ENCODE assay signal across 23 mouse cellular contexts in the genomic region with DNA sequence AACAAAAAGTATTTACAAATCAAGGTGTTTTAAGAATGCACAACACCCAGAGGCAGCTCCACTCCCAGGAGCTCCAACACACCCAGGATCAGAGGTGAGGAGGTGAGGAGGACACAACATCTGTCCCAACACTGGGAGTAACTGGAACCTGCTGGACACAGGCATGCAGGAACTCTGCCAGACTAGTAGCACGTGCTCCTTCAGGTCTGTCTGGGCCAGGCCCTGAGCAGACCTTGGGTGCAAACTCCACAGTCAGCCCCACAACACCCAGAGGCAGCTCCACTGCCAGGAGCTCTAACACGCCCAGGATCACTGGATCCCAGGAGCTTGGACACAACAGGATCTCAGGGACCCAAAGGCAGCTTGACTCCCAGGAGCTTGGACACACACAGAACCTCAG.
DNase-seq lines count a peak whose midpoint lies in the region; TF ChIP-seq lines count a peak whose summit lies in the region.
"Had no signal": no experiment of that assay in that cellular context is flagged by ENCODE, and none has a peak within 500 bp of the region (broad histone marks: within the 10 kb centered on the region; RNA-seq: fewer than 3 reads in every experiment).

No protein-coding gene starts in this region.

- no peaks in the 10 kb centered on the region for H3K27me3 ChIP-seq in kidney, adult 2 months (replicated peaks; ENCODE audit: control insufficient read depth, insufficient read depth, low read length)
- H3K27me3 ChIP-seq: embryonic facial prominence, embryonic 13.5 days; forebrain, embryonic 12.5 days; forebrain, embryonic 15.5 days; hindbrain, embryonic 13.5 days had no signal

- DNase-seq in heart, adult 11 months = peak; percentile 56
- DNase-seq in heart, postnatal 4 days = no peak
- peak; percentile 31 for DNase-seq in kidney, adult 2 months
- DNase-seq in kidney, postnatal 4 days = no peak
- peak; percentile 7 to 54 for DNase-seq in kidney, postnatal 25 days
- no peak for DNase-seq in kidney, postnatal 10 days
- DNase-seq in kidney, postnatal 36 days = peak; percentile 29 to 40
- DNase-seq: adrenal gland, adult 8-10 months; adrenal gland, postnatal 25 days; cerebellum, adult 11-12 months; cerebellum, adult 8-10 months; cerebellum, postnatal 10 days; cerebellum, postnatal 36 days; embryo, embryonic 11 days; gastrocnemius, postnatal 10 days; gastrocnemius, postnatal 36 days had no signal

- WGBS in kidney, adult 2 months = 49% methylated on average over 2 of the region's 2 CpGs

- TF ChIP-seq POLR2A in kidney, adult 2 months (IDR thresholded peaks at IDR 0.05; ENCODE audit: low read depth, low read length) = no peak

- no peak overlapping the region for H3K27ac ChIP-seq in kidney, adult 2 months (ENCODE audit: insufficient read depth, low read depth, low read length)
- H3K27ac ChIP-seq: embryonic facial prominence, embryonic 10.5 days; embryonic facial prominence, embryonic 13.5 days; forebrain, embryonic 12.5 days; forebrain, embryonic 15.5 days; hindbrain, embryonic 10.5 days; hindbrain, embryonic 13.5 days had no signal

- H3K4me1 ChIP-seq in kidney, adult 2 months (ENCODE audit: control insufficient read depth, insufficient read depth, low read length) = no peaks in the 10 kb centered on the region
- H3K4me1 ChIP-seq: embryonic facial prominence, embryonic 10.5 days; embryonic facial prominence, embryonic 13.5 days; hindbrain, embryonic 10.5 days; hindbrain, embryonic 13.5 days had no signal

- H3K4me3 ChIP-seq in kidney, adult 2 months (ENCODE audit: insufficient read depth, low read depth, low read length) = no peak overlapping the region
- H3K4me3 ChIP-seq: embryonic facial prominence, embryonic 10.5 days; embryonic facial prominence, embryonic 13.5 days; erythroblast, embryonic 14.5 days; forebrain, embryonic 12.5 days; forebrain, embryonic 15.5 days; hindbrain, embryonic 10.5 days; hindbrain, embryonic 13.5 days had no signal

- H3K36me3 ChIP-seq in kidney, adult 2 months (ENCODE audit: control insufficient read depth, insufficient read depth, low read length) = no peaks in the 10 kb centered on the region
- H3K36me3 ChIP-seq: embryonic facial prominence, embryonic 10.5 days; embryonic facial prominence, embryonic 13.5 days; forebrain, embryonic 12.5 days; forebrain, embryonic 15.5 days; hindbrain, embryonic 10.5 days; hindbrain, embryonic 13.5 days had no signal

- TF ChIP-seq CTCF in kidney, adult 2 months (conservative IDR thresholded peaks at IDR 0.05; ENCODE audit: insufficient read depth, insufficient read length, low read depth, low read length) = no peak

Comparison
In these comparisons a context has a peak if more than half of its experiments do, and no peak if none do; other contexts are left out.
1. DNase-seq: peak in heart, adult 11 months (single experiment), kidney, adult 2 months (single experiment), kidney, postnatal 25 days (2 of 2) and kidney, postnatal 36 days (2 of 2); none in heart, postnatal 4 days (single experiment), kidney, postnatal 4 days (0 of 2) and kidney, postnatal 10 days (single experiment).